Mouse (Mus musculus) lung, embryonic 16.5 days (tissue): ENCODE results near the gene Shtn1. TPM values are rescaled to one million over a fixed set of nuclear protein-coding genes. Genes with fewer than 3 reads are reported as not detected.

Experiments used
- ATAC-seq: fragments of 200-750 bp; cut with Nextera tagmentation; 2 replicates; pipeline ENCODE4 v1.8.0; 2017; ENCODE audit warnings: low read depth, mild to moderate bottlenecking, moderate library complexity
- H3K27ac ChIP-seq: fragments of 300-500 bp; sonication (generic); 2 replicates; pipeline ENCODE4 v1.5.1; 2014; ENCODE audit warnings: mild to moderate bottlenecking, control low read depth, low read length
- H3K27me3 ChIP-seq: fragments of 300-500 bp; sonication (generic); 2 replicates; pipeline ENCODE4 v1.6.1; 2014; ENCODE audit warnings: low read depth, low read length, mixed read lengths; ENCODE audit not compliant: control insufficient read depth, insufficient read depth
- H3K36me3 ChIP-seq: fragments of 300-500 bp; sonication (generic); 2 replicates; pipeline ENCODE4 v1.6.1; 2014; ENCODE audit warnings: low read length; ENCODE audit not compliant: control insufficient read depth, insufficient read depth
- H3K4me1 ChIP-seq: fragments of 300-500 bp; sonication (generic); replicated peaks from 2 replicates; pipeline ENCODE4 v1.6.1; 2014; ENCODE audit warnings: low read length, mixed read lengths; ENCODE audit not compliant: control insufficient read depth, insufficient read depth
- H3K4me2 ChIP-seq: fragments of 300-500 bp; sonication (generic); 2 replicates; pipeline ENCODE4 v1.6.1; 2014; ENCODE audit warnings: low read depth, low read length, control low read depth
- H3K4me3 ChIP-seq: fragments of 300-500 bp; sonication (generic); 2 replicates; pipeline ENCODE4 v1.5.1; 2014; ENCODE audit warnings: mild to moderate bottlenecking, low read length, control low read depth
- H3K9ac ChIP-seq: fragments of 300-500 bp; sonication (generic); 2 replicates; pipeline ENCODE4 v1.6.1; 2014; ENCODE audit warnings: low read length, control low read depth
- H3K9me3 ChIP-seq: fragments of 300-500 bp; sonication (generic); 2 replicates; pipeline ENCODE4 v1.6.1; 2016; ENCODE audit warnings: low read length; ENCODE audit not compliant: control insufficient read depth
- WGBS: fragments of 180-500 bp; shearing (Covaris S2); extraction: QIAGEN DNeasy Blood & Tissue Kit; methylation state at CpG from one replicate; pipeline ENCODE4 v1.1.7; 2014; 5-methylcytosine and 5-hydroxymethylcytosine counted together
- polyA plus RNA-seq: library from polyadenylated mRNA; unstranded; fragments of >200 nt; fragmentation: Nextera tagmentation; extraction: Ambion mirVana; gene quantifications from 2 replicates; pipeline ENCODE4 v1.2.1, GENCODE M21; 2015

The Shtn1 gene
- polyA plus RNA-seq, 1 experiment from 2014 or later = 7.2 TPM

DNA sequence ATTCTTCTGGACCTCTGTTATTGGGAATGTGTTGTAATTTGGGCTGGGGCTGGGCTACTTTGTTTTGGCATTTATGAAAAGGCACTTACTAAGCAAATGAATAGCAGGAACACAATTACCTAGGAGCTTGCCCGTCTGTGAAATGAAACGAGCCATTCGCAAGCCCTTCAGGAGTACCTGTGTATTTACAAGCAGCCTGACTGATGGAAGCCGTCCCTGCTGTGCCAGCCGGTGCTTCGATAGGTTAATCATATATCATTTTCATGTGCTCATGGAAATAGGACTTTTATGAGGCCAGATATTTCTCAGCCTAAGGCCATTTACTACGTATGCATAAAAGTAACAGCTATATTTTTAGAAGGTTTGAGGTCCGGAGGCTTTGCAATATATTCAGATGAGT lies 112.9 kb downstream of the Shtn1 start:
- WGBS = 67% methylated on average over 8 of the region's 8 CpGs
- Histone ChIP-seq H3K9me3 (no peaks in the 10 kb centered on the region), H3K4me1 (no peaks in the 10 kb centered on the region), H3K36me3 (no peaks in the 10 kb centered on the region), H3K27ac (no peak overlapping the region), H3K4me3 (no peak overlapping the region), H3K27me3 (no peaks in the 10 kb centered on the region), H3K4me2 (no peak overlapping the region), H3K9ac (no peak overlapping the region)
- ATAC-seq = no peak

DNA sequence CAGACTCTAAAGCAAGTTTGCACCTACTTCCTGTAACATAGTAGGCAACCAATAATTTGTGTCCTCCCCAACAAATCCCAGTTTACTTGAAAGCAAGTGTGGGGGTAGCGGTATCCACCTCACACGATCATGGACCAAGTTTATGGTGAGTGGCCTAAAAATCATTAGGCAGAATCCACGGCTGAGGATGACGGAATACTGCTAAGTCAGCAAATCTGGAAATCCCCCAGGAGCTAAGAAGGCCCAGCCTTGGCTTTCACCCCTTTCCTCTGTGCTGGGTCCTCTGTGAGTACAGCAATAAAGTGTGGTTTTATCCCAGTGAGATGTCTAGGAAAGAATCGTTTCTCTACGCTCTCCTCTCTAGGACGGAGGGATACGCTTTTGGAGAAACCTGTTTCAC lies 121.1 kb downstream of the Shtn1 start:
- Histone ChIP-seq H3K9ac (no peak overlapping the region), H3K4me1 (no peaks in the 10 kb centered on the region), H3K4me3 (no peak overlapping the region), H3K9me3 (no peaks in the 10 kb centered on the region), H3K36me3 (no peaks in the 10 kb centered on the region), H3K27me3 (peaks cover 4% of the 10 kb centered on the region; the same call in 1 of the 2 replicates), H3K4me2 (no peak overlapping the region), H3K27ac (no peak overlapping the region)
- ATAC-seq = no peak
- WGBS = 88% methylated on average over 8 of the region's 8 CpGs

DNA sequence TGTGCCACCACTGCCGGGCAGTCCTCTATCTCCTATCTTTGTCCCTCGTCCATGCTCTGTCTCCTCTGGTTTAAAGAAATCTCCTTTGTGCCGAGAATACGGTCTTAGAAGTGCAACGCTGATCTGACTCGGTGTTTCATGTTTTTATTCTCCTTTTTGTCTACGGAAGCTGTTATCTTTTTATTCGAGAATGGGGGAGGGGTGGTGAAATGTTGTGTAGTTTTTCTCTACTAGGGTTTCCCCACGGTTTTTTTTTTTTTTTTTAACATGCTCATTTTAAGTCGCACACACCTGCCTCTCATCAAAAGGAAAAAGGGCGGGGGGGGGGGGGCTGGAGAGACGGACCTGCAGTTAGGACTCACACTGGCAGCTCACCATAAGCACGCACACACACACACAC lies 123.7 kb downstream of the Shtn1 start:
- H3K4me2 ChIP-seq = no peak overlapping the region
- H3K36me3 ChIP-seq = no peaks in the 10 kb centered on the region
- no peak overlapping the region for H3K27ac ChIP-seq
- no peaks in the 10 kb centered on the region for H3K4me1 ChIP-seq
- no peak overlapping the region for H3K9ac ChIP-seq
- no peaks in the 10 kb centered on the region for H3K9me3 ChIP-seq
- no peak overlapping the region for H3K4me3 ChIP-seq
- peaks cover 4% of the 10 kb centered on the region; the same call in 1 of the 2 replicates for H3K27me3 ChIP-seq
- WGBS = 64% methylated on average over 11 of the region's 13 CpGs
- ATAC-seq = no peak

DNA sequence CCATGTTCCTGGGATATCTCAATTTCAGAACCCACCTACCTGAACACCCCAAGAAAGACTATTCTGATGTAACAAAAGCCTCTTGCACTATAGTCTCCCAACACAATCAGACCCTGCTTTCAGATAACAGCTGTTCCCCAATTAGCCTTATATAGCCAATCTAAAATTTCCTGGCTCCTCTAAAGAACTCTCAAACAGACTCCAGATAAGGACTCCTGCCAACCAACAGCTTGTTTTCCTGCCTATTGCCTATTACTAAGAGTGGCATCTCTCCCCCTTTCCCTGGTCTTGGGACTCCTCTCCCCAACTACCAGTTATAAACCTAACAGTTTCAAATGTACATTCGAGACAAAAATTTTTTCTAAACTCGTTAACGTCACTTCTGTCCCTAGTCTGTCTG lies 124.4 kb downstream of the Shtn1 start:
- no peak for ATAC-seq
- Histone ChIP-seq H3K9me3 (no peaks in the 10 kb centered on the region), H3K4me2 (no peak overlapping the region), H3K4me1 (no peaks in the 10 kb centered on the region), H3K9ac (no peak overlapping the region), H3K27ac (no peak overlapping the region), H3K27me3 (peaks cover 4% of the 10 kb centered on the region; the same call in 1 of the 2 replicates), H3K4me3 (no peak overlapping the region), H3K36me3 (no peaks in the 10 kb centered on the region)
- WGBS = 80% methylated on average over 3 of the region's 3 CpGs

DNA sequence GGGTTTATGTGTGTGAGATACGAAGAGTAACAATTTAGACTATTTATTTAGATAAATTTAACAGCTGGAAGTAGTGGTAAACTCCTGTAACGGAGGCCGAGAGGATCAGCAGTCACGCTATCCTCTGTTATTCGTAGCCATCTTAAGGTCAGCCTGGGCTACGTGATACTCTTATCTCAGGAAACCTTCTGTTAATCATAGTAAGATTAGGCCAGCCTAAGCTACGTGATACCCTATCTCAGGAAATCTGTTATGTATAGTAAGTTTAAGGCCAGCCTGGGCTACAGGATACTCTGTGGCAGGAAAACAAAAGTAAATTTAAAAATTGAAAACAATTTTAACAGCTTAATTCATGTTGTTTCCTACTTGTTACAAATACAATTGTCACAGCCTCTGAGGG lies 129.9 kb downstream of the Shtn1 start:
- Histone ChIP-seq H3K36me3 (no peaks in the 10 kb centered on the region), H3K4me2 (no peak overlapping the region), H3K27ac (no peak overlapping the region), H3K4me3 (no peak overlapping the region), H3K4me1 (peaks cover 9% of the 10 kb centered on the region), H3K9ac (no peak overlapping the region), H3K27me3 (no peaks in the 10 kb centered on the region), H3K9me3 (no peaks in the 10 kb centered on the region)
- 73% methylated on average over 7 of the region's 7 CpGs for WGBS
- ATAC-seq = no peak

DNA sequence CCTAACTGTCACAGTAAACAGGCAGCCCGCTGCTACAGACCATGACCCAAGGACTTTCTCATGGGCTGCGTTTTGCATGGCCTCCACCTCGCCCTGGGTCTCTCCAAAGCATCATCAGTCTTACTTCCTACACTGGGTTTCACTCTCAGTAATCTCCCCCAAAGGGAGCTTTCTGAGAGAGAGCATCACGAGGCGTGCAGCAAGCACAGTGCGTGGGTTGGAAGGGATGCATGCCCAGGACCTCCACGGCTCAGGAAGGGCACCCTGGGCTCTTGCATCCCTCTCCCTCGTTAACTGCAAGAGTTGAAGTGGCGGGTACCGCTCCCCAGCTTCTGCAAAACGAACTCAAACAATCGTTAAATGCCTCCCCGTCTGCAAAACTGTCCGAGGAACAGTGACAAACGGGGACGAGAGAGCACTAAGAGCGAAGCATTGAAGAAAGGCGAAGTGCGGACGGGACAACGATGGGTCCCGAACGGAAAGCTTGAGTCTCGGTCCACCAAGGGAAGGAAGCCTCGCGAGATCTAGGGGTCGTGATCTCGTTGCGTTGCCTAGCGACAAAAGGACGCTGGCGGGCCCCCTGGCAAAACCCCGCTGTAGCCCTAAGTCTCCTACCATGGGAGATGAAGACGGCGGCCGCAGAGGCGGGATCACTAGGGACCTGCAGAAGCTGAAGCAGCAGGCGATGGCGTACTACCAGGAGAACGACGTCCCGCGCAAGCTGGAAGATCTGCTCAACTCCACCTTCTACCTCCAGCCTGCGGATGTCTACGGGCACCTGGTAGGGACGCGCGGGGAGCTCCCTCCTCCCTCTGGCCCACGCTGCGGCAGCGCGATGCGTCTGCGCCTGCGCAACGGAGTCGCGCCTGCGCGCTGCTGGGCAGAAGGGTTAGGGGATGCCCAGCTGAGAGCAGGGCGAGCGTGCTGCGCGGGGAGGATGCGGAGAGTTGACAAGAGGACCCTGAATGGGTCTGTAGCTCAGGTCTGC lies 132.8 kb downstream of the Shtn1 start, which contains the start of the genes Eno4 and Hspa12a:
TSS of gene Eno4 (plus strand) at position 585 of the 988 bp plus-strand sequence.
TSS of gene Hspa12a (minus strand) at position 814 of the 988 bp plus-strand sequence.
- Histone ChIP-seq H3K36me3 (no peaks in the 10 kb centered on the region), H3K4me2 (peak within 1 kb of the TSS; percentile 90), H3K27ac (peak within 1 kb of the TSS; percentile 65), H3K9ac (peak within 1 kb of the TSS; percentile 85), H3K27me3 (no peaks in the 10 kb centered on the region), H3K4me1 (peaks cover 9% of the 10 kb centered on the region), H3K9me3 (no peaks in the 10 kb centered on the region), H3K4me3 (peak within 1 kb of the TSS; percentile 75)
- under 1% methylated on average over 65 of the region's 65 CpGs for WGBS
- ATAC-seq = peak; percentile 98

DNA sequence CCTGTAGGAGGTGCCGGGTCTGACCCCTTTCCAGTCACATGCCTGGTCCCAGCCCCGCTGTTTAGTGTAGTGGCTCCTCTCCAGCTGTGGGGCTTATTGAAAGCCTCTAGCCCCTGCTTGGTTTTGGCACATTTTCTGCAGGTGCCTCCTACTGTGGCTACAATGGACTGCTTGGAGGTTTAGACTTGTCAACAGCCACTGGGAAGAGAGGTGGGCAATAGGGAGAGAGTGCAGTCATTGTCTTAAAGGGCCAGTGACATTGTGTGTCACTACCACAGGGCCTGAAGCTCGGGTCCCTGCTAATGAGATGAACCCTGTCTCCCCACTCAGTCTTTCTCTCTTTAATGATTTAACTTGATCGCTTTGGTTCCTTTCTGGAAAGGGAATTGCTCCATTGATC lies 142.8 kb downstream of the Shtn1 start:
- H3K9ac ChIP-seq = no peak overlapping the region
- 28% methylated on average over 4 of the region's 4 CpGs for WGBS
- no peak for ATAC-seq
- H3K9me3 ChIP-seq = no peaks in the 10 kb centered on the region
- H3K36me3 ChIP-seq = no peaks in the 10 kb centered on the region
- H3K4me1 ChIP-seq = no peaks in the 10 kb centered on the region
- no peak overlapping the region for H3K4me3 ChIP-seq
- H3K27ac ChIP-seq = no peak overlapping the region
- peaks cover 3% of the 10 kb centered on the region; the same call in 1 of the 2 replicates for H3K27me3 ChIP-seq
- no peak overlapping the region for H3K4me2 ChIP-seq

DNA sequence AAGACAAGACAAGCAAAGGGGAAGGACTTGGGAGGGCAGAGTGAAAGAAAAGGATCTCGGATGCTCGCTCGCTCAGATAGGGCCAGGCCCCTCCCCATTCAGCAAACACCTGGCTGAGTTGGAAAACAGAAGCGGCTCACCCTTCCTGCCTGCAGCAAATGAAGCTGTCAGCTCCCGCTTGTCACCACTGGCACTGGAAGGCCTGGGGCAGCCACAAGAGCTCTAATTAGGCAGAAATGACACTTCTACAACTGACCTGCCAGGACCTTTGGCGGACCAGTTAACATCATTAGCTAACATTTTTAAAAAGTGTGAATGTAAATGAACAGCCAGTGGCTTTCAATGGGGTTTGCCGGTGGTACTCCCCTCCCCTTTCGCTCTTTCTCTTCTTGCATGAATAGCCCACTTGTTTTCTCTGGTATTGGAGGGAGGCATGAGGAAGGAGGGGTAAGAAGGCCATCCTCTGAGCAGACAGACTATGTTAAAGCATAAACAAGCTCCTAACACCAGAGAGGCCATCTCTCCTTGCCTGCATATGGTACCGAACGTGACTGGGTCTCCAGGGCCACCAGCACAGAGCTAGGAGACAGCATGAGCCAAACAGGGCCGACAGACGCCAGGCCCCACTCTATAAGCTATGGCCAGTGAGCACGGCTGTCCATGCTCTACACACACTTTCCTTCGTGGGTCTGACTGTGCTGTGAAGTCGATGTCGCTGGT lies 144.7 kb downstream of the Shtn1 start:
- H3K9ac ChIP-seq = no peak overlapping the region
- ATAC-seq = no peak
- H3K27me3 ChIP-seq = peaks cover 3% of the 10 kb centered on the region; the same call in 1 of the 2 replicates
- H3K27ac ChIP-seq = no peak overlapping the region
- H3K36me3 ChIP-seq = no peaks in the 10 kb centered on the region
- H3K9me3 ChIP-seq = no peaks in the 10 kb centered on the region
- H3K4me2 ChIP-seq = no peak overlapping the region
- H3K4me1 ChIP-seq = no peaks in the 10 kb centered on the region
- 37% methylated on average over 16 of the region's 16 CpGs for WGBS
- no peak overlapping the region for H3K4me3 ChIP-seq
